Mouse (Mus musculus) embryo, embryonic 10.5 days (tissue): Measurements from ENCODE around the gene Adat2.

Experiments used
- DNase-seq: peaks from one replicate; pipeline ENCODE4 v3.0.0-alpha.2; 2015; ENCODE audit warnings: low spot score

The Adat2 gene

GRCm38 (mm10) chr10:13596866-13597265, 44.2 kb downstream of the Adat2 start:
- DNase-seq = no peak

- no peak for DNase-seq
Measured at GRCm38 (mm10) chr10:13597491-13597890, 44.8 kb downstream of the Adat2 start.

DNA sequence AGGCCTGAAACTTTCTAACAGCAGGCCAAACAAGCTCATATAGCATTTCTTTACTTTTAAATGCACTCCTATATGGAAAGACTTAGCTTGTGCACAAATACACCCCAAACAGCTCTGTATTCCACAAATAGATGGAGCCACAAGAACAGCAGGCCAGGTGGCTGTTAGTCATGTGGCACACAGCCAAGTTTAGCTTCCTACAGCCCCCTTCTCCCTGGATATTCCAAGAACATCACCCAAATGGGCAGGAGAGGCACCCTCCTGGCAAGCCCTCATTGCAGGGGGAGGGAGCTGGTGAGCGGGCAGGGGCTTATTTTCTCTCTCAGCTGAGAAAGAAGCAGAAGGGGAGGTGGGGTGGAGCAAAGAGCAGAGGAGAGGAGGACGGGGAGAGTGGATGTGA, 48.2 kb downstream of the Adat2 start:
- DNase-seq = no peak
